In genomic region chr10:62401641-62402111, GRCm38 (mm10) we compare ENCODE assay signal across 11 mouse cellular contexts. TPM values are rescaled to one million over a fixed set of nuclear protein-coding genes. Genes with fewer than 3 reads are reported as not detected.
DNase-seq lines count a peak whose midpoint lies in the region; ATAC-seq lines count a peak whose summit lies in the region.
"Had no signal": no experiment of that assay in that cellular context is flagged by ENCODE, and none has a peak within 500 bp of the region (broad histone marks: within the 10 kb centered on the region; RNA-seq: fewer than 3 reads in every experiment).

No protein-coding gene starts in this region.

- H3K4me2 ChIP-seq in kidney, embryonic 14.5 days (replicated peaks; ENCODE audit: low read depth, low read length) = no peak overlapping the region
- H3K4me2 ChIP-seq: lung, embryonic 15.5 days had no signal

- no peak overlapping the region for H3K4me3 ChIP-seq in kidney, embryonic 14.5 days (ENCODE audit: low read length)
- H3K4me3 ChIP-seq: forebrain, embryonic 10.5 days; lung, embryonic 15.5 days had no signal

- no peak for ATAC-seq in kidney, embryonic 14.5 days (ENCODE audit: low FRiP score, low TSS enrichment)

- WGBS in kidney, embryonic 14.5 days = 81% methylated on average over 19 of the region's 19 CpGs

- DNase-seq in layer of hippocampus, adult 9-11 months = peak; percentile 47
- DNase-seq in layer of hippocampus, adult 9-10 months (ENCODE audit: low spot score) = no peak
- peak; percentile 43 for DNase-seq in R1 (ENCODE audit: low read depth, low spot score)
- DNase-seq in cerebellum, postnatal 36 days = peak; percentile 36 to 41
- DNase-seq in layer of hippocampus, postnatal 10 days (ENCODE audit: low spot score in 2 of 2) = peak; percentile 60 to 63
- DNase-seq in adrenal gland, postnatal 36 days = no peak
- no peak for DNase-seq in ovary, postnatal 10 days (ENCODE audit: low spot score)

- no peaks in the 10 kb centered on the region for H3K27me3 ChIP-seq in kidney, embryonic 14.5 days (ENCODE audit: control insufficient read depth, insufficient read depth, low read length)
- H3K27me3 ChIP-seq: lung, embryonic 15.5 days had no signal

- no peaks in the 10 kb centered on the region for H3K4me1 ChIP-seq in kidney, embryonic 14.5 days (ENCODE audit: control insufficient read depth, insufficient read depth, low read length)

- no peaks in the 10 kb centered on the region for H3K9me3 ChIP-seq in kidney, embryonic 14.5 days (ENCODE audit: control insufficient read depth, low read length)
- H3K9me3 ChIP-seq: forebrain, embryonic 10.5 days; lung, embryonic 15.5 days had no signal

- no peak overlapping the region for H3K9ac ChIP-seq in kidney, embryonic 14.5 days (ENCODE audit: low read depth, low read length)
- H3K9ac ChIP-seq: lung, embryonic 15.5 days had no signal

- H3K36me3 ChIP-seq in kidney, embryonic 14.5 days (ENCODE audit: control insufficient read depth, insufficient read depth, low read length) = no peaks in the 10 kb centered on the region
- H3K36me3 ChIP-seq: forebrain, embryonic 10.5 days; lung, embryonic 15.5 days had no signal

- H3K27ac ChIP-seq in kidney, embryonic 14.5 days (ENCODE audit: low read depth, low read length) = no peak overlapping the region
- H3K27ac ChIP-seq: forebrain, embryonic 10.5 days; lung, embryonic 15.5 days had no signal

RNA-seq across cellular contexts. Expression of gene Hkdc1, which starts 20.6 kb away (rescaled TPM):
- 1 to 10 TPM; 5.0 to 6.4 TPM for total RNA-seq in layer of hippocampus, postnatal 10 days (2021)
- polyA plus RNA-seq in kidney, embryonic 14.5 days (2014; fragmentation: Nextera tagmentation; extraction: Ambion mirVana) = 1.7 TPM in 2 replicates
- total RNA-seq in adrenal gland, postnatal 36 days (2021) = not detected
- polyA plus RNA-seq: neural tube, embryonic 11.5 days had no signal

RNA-seq across cellular contexts. Expression of gene Hk1, which starts 22.0 kb away (rescaled TPM):
- total RNA-seq in layer of hippocampus, postnatal 10 days (2021) = 100 to 1,000 TPM; 280 to 294 TPM
- 14.2 and 31.4 TPM in 2 replicates for polyA plus RNA-seq in kidney, embryonic 14.5 days (2014; fragmentation: Nextera tagmentation; extraction: Ambion mirVana)
- total RNA-seq in adrenal gland, postnatal 36 days (2021) = 10 to 100 TPM; 25.3 to 25.9 TPM

RNA-seq across cellular contexts. Expression of gene 4930507D05Rik, which starts 47.6 kb away (rescaled TPM):
- total RNA-seq in layer of hippocampus, postnatal 10 days (2021) = 1 to 10 TPM; 1.7 to 2.1 TPM
- 0.79 and 0.83 TPM in 2 replicates for polyA plus RNA-seq in kidney, embryonic 14.5 days (2014; fragmentation: Nextera tagmentation; extraction: Ambion mirVana)
- under 1 TPM; 0.43 to 0.53 TPM for total RNA-seq in adrenal gland, postnatal 36 days (2021)

RNA-seq across cellular contexts. Expression of gene Supv3l1, which starts 47.9 kb away (rescaled TPM):
- total RNA-seq in layer of hippocampus, postnatal 10 days (2021) = 10 to 100 TPM; 22.1 to 23.7 TPM
- polyA plus RNA-seq in kidney, embryonic 14.5 days (2014; fragmentation: Nextera tagmentation; extraction: Ambion mirVana) = 23.3 and 32.6 TPM in 2 replicates
- total RNA-seq in adrenal gland, postnatal 36 days (2021) = 10 to 100 TPM; 28.9 to 34.1 TPM

Comparison
In these comparisons a context has a peak if more than half of its experiments do, and no peak if none do; other contexts are left out.
1. DNase-seq: peak in layer of hippocampus, adult 9-11 months (single experiment), R1 (single experiment), cerebellum, postnatal 36 days (2 of 2) and layer of hippocampus, postnatal 10 days (2 of 2); none in layer of hippocampus, adult 9-10 months (single experiment), adrenal gland, postnatal 36 days (0 of 2) and ovary, postnatal 10 days (single experiment).
2. RNA of gene Hkdc1, which starts 20.6 kb away (total RNA-seq): 5.0 to 6.4 TPM in layer of hippocampus, postnatal 10 days; not detected in adrenal gland, postnatal 36 days; every median in the first group is over 4 times any median in the second.
3. RNA of gene Hk1, which starts 22.0 kb away (total RNA-seq): 280 to 294 TPM in layer of hippocampus, postnatal 10 days; 25.3 to 25.9 TPM in adrenal gland, postnatal 36 days; every median in the first group is over 10 times any median in the second.